Mouse (Mus musculus): ENCODE measurements at regions not wholly inside any gene's neighbourhood (a gene's known extent, or its start where the extent isn't known, plus 50 kb on each side); places are given as distances from the start of the nearest gene placed in this dataset.

DNA sequence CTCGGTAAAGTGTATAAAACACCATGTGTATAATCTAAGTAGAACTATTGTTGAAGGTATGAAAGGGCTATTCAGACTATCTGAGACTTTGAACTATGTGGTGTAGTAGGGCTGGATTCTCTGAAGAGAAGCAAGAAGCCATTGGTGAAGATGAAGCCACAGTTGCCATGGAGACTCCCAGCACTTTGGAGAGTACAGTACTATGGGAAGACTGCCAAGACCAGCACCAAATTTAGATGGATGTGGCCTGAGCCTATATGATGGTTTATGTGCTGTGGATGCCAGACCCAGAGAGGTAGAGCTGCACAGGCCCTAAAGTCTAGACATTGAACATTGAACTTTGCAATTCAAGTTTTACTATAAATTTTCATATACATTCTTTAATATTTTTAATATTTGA lies 151.3 kb upstream of the Tle1 start:
- Histone ChIP-seq H3K9me3 (ENCODE audit: control insufficient read depth, low read depth, low read length) (no peaks in the 10 kb centered on the region), H3K27me3 (ENCODE audit: control insufficient read depth, insufficient read depth, low read length) (no peaks in the 10 kb centered on the region), H3K36me3 (ENCODE audit: control insufficient read depth, insufficient read depth, low read length) (no peaks in the 10 kb centered on the region), H3K4me3 (ENCODE audit: low read depth, low read length) (no peak overlapping the region), H3K27ac (ENCODE audit: low read length) (no peak overlapping the region), H3K4me2 (replicated peaks; ENCODE audit: low read depth, low read length) (no peak overlapping the region), H3K4me1 (ENCODE audit: control insufficient read depth, insufficient read depth, low read length) (no peaks in the 10 kb centered on the region), H3K9ac (replicated peaks; ENCODE audit: low read depth, low read length) (no peak overlapping the region)
- WGBS, result 76% methylated on average over 1 of the region's 1 CpGs
- no peak for ATAC-seq (ENCODE audit: insufficient number of reproducible peaks, insufficient read depth, low FRiP score, low read depth)

DNA sequence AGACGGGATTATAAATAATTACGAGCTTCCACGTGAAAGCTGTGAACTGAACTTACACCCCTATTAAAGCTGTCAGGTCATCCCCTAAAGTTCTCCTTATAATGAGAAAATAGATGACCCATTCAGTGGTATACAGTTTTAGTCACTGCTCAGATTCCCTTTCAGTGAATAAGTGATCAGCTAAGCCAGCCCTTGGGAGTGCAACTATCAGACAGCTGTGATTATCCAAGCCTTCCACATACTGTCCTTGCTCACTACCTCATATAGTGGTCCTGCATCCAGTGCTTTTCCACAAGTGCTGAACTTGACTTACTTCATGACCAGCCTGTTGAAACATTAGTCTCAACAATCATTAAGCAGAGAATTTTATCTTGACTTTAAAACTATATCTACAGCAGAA lies 131.2 kb upstream of the Tle1 start:
- ATAC-seq (ENCODE audit: insufficient number of reproducible peaks, insufficient read depth, low FRiP score, low read depth), result no peak
- 48% methylated on average over 3 of the region's 3 CpGs for WGBS
- H3K4me2 ChIP-seq (replicated peaks; ENCODE audit: low read depth, low read length), result no peak overlapping the region

DNA sequence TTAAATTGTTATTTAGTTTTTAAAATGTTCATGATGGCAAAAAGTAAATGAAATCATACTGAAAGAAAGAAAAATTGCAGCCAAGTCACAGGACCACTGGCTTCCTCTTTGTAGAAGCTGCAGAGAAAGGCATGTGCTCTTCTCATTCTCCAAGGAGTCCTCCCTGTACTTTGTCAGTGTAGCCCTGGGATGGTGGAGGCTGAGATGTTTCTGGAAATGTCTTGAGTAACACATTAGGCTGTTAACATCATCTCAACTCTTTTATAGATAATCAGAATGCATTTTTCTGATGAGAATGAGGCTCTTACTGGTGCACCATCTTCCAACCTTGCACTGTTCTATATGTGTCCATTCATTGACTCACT lies 128.3 kb upstream of the Tle1 start:
- no peak for ATAC-seq (ENCODE audit: insufficient number of reproducible peaks, insufficient read depth, low FRiP score, low read depth)
- no peaks in the 10 kb centered on the region for H3K4me1 ChIP-seq (ENCODE audit: control insufficient read depth, insufficient read depth, low read length)
- no peaks in the 10 kb centered on the region for H3K9me3 ChIP-seq (ENCODE audit: control insufficient read depth, low read depth, low read length)
- no peaks in the 10 kb centered on the region for H3K36me3 ChIP-seq (ENCODE audit: control insufficient read depth, insufficient read depth, low read length)
- no peak overlapping the region for H3K9ac ChIP-seq (replicated peaks; ENCODE audit: low read depth, low read length)
- H3K4me3 ChIP-seq (ENCODE audit: low read depth, low read length), result no peak overlapping the region
- H3K27ac ChIP-seq (ENCODE audit: low read length), result no peak overlapping the region
- no peak overlapping the region for H3K4me2 ChIP-seq (replicated peaks; ENCODE audit: low read depth, low read length)
- H3K27me3 ChIP-seq (ENCODE audit: control insufficient read depth, insufficient read depth, low read length), result no peaks in the 10 kb centered on the region

More for the DNA sequence above, 131.2 kb upstream of the Tle1 start:
- Histone ChIP-seq H3K4me1 (ENCODE audit: control insufficient read depth, insufficient read depth, low read length) (no peaks in the 10 kb centered on the region), H3K9me3 (ENCODE audit: control insufficient read depth, low read depth, low read length) (no peaks in the 10 kb centered on the region), H3K36me3 (ENCODE audit: control insufficient read depth, insufficient read depth, low read length) (no peaks in the 10 kb centered on the region), H3K27ac (ENCODE audit: low read length) (no peak overlapping the region), H3K4me3 (ENCODE audit: low read depth, low read length) (no peak overlapping the region), H3K9ac (replicated peaks; ENCODE audit: low read depth, low read length) (no peak overlapping the region), H3K27me3 (ENCODE audit: control insufficient read depth, insufficient read depth, low read length) (no peaks in the 10 kb centered on the region)

DNA sequence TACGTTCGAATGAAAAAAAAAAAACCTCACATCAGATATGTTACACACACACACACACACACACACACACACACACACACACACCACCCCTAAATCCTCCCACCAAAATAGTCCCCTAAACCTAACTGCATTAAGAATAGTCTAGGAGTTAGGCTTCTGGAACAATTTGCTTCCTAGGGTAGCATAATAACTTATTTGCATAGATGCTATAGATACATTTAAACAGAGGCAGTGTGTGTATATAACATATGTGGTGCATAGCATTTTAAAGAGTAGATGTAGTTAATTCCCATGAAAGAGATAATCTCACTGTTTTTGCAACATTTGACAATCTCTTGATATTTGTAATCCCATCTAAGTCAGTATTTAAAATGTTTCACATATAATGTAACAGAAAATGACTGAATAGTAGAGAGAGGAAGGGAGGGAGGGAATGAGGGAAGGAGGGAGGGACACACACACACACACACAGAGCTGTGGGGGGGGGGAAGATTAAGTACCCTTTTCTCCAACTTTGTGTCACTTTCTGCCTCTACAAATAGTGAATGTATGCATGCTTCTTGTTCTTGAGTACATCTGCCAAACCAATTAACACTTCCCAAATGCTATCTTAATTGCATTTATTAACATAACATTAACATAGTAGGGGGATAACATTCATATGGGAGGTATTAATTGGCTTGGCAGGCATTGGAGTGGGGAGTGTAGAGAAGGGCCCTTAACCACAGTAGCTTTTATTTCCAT lies 127.7 kb upstream of the Tle1 start:
- H3K9me3 ChIP-seq (ENCODE audit: control insufficient read depth, low read depth, low read length), result no peaks in the 10 kb centered on the region
- H3K4me3 ChIP-seq (ENCODE audit: low read depth, low read length), result no peak overlapping the region
- no peaks in the 10 kb centered on the region for H3K4me1 ChIP-seq (ENCODE audit: control insufficient read depth, insufficient read depth, low read length)
- H3K9ac ChIP-seq (replicated peaks; ENCODE audit: low read depth, low read length), result no peak overlapping the region
- H3K27me3 ChIP-seq (ENCODE audit: control insufficient read depth, insufficient read depth, low read length), result no peaks in the 10 kb centered on the region
- H3K36me3 ChIP-seq (ENCODE audit: control insufficient read depth, insufficient read depth, low read length), result no peaks in the 10 kb centered on the region
- no peak overlapping the region for H3K4me2 ChIP-seq (replicated peaks; ENCODE audit: low read depth, low read length)
- no peak overlapping the region for H3K27ac ChIP-seq (ENCODE audit: low read length)
- WGBS, result 95% methylated on average over 2 of the region's 2 CpGs
- no peak for ATAC-seq (ENCODE audit: insufficient number of reproducible peaks, insufficient read depth, low FRiP score, low read depth)

DNA sequence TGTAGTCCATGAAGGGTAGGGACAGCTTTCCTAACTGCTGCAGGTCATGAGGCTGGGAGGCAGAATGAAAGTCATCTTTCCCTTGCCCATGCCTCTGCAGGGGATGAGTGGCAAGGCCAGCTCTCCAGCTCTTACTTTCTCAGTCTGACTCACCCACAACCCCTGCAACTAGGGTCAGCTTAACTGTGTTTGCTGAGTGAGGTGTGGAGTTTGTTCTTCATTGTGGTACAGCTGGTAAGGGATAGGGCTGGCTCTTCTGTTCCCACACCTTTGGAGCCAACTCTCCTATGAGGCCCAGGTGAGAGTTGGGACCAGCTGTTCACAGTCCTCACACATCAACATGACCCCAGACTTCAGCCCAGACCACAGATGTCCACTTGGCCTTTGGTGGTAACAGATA lies 124.2 kb upstream of the Tle1 start:
- Histone ChIP-seq H3K4me3 (ENCODE audit: low read depth, low read length) (no peak overlapping the region), H3K9me3 (ENCODE audit: control insufficient read depth, low read depth, low read length) (no peaks in the 10 kb centered on the region), H3K27me3 (ENCODE audit: control insufficient read depth, insufficient read depth, low read length) (no peaks in the 10 kb centered on the region), H3K4me1 (ENCODE audit: control insufficient read depth, insufficient read depth, low read length) (no peaks in the 10 kb centered on the region), H3K27ac (ENCODE audit: low read length) (no peak overlapping the region), H3K9ac (replicated peaks; ENCODE audit: low read depth, low read length) (no peak overlapping the region), H3K36me3 (ENCODE audit: control insufficient read depth, insufficient read depth, low read length) (no peaks in the 10 kb centered on the region), H3K4me2 (replicated peaks; ENCODE audit: low read depth, low read length) (no peak overlapping the region)
- ATAC-seq (ENCODE audit: insufficient number of reproducible peaks, insufficient read depth, low FRiP score, low read depth), result peak; percentile 67

DNA sequence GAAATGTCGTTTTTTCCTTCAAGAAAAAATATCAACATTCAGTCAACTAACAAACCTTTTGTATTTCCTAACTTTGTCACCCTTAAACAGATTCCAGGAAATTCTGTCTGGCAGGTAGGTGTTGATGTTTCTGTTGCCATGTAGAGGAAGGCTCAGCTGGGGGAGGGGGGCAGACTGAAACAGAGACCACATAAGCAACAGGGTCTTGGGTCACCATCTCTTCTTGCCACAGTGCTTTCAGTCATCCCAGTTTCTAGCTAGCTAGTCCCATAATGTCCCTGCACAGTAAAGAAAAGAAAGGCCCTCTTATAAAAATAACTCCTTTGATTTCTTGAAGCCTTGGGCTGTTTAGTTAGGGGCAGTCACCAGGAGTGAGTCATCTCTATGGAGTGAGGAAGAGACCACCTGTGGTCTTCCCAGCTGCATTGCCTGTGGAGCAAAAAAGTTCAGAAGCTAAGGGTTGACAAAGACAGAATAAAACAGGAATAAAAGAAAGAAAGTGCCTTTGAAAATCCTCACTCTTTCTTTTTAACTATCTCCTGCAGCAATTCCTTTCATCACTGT lies 84.5 kb upstream of the Tle1 start:
- whole genome bisulfite sequencing, result 46% methylated on average over 1 of the region's 1 CpGs
- no peak for ATAC-seq (ENCODE audit: insufficient number of reproducible peaks, insufficient read depth, low FRiP score, low read depth)
- Histone ChIP-seq H3K27me3 (ENCODE audit: control insufficient read depth, insufficient read depth, low read length) (no peaks in the 10 kb centered on the region), H3K4me1 (ENCODE audit: control insufficient read depth, insufficient read depth, low read length) (no peaks in the 10 kb centered on the region), H3K27ac (ENCODE audit: low read length) (no peak overlapping the region), H3K4me2 (replicated peaks; ENCODE audit: low read depth, low read length) (no peak overlapping the region), H3K4me3 (ENCODE audit: low read depth, low read length) (no peak overlapping the region), H3K9ac (replicated peaks; ENCODE audit: low read depth, low read length) (no peak overlapping the region), H3K9me3 (ENCODE audit: control insufficient read depth, low read depth, low read length) (no peaks in the 10 kb centered on the region), H3K36me3 (ENCODE audit: control insufficient read depth, insufficient read depth, low read length) (no peaks in the 10 kb centered on the region)

DNA sequence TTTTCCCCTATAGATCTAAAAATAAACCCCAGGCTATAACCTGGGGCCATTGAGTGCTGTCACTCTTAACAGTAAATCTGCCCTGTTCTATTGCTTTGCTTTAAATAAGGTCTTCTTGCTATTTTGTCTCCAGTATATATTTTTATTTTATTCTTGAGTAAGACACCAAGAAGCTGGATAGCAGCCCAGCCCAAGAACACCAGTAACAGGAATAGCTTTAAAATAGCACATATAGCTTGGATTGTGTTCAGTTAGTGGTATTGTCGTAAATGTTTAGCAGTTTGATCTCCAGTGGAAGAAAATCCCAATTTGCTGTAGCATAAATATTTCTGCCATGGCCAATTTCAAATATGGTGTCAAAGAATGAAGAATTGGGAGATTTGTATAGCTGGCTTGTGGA lies 49.8 kb upstream of the Tle1 start:
- H3K4me3 ChIP-seq (ENCODE audit: low read depth, low read length), result no peak overlapping the region
- no peaks in the 10 kb centered on the region for H3K9me3 ChIP-seq (ENCODE audit: control insufficient read depth, low read depth, low read length)
- H3K9ac ChIP-seq (replicated peaks; ENCODE audit: low read depth, low read length), result no peak overlapping the region
- 63% methylated on average over 1 of the region's 1 CpGs for WGBS
- H3K4me1 ChIP-seq (ENCODE audit: control insufficient read depth, insufficient read depth, low read length), result no peaks in the 10 kb centered on the region
- H3K27me3 ChIP-seq (ENCODE audit: control insufficient read depth, insufficient read depth, low read length), result no peaks in the 10 kb centered on the region
- H3K4me2 ChIP-seq (replicated peaks; ENCODE audit: low read depth, low read length), result no peak overlapping the region
- H3K36me3 ChIP-seq (ENCODE audit: control insufficient read depth, insufficient read depth, low read length), result no peaks in the 10 kb centered on the region
- H3K27ac ChIP-seq (ENCODE audit: low read length), result no peak overlapping the region
- no peak for ATAC-seq (ENCODE audit: insufficient number of reproducible peaks, insufficient read depth, low FRiP score, low read depth)
